Mouse (Mus musculus): ENCODE measurements around the gene Lrrc55.

DNA sequence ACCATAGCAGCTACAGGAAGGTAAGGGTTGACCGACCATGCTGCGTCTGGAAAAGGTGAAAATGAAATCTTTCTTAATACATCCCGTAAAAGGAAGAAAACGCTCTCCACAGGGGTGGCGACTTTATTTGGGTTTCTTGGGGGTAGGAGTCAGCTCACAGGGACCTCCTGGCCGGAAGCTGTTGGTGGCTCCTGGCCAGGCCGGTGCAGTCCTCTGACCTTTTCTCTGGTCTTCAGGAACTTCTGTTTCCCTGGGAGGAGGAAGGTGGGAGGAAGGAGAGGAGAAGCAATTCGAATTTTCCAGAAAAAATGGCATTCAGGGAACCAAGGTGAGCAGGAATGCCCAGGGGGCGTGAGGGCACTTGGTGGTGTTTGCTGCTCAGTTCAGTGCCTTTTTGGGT, 41.7 kb downstream of the Lrrc55 start:
- TF ChIP-seq CTCF (IDR thresholded peaks at IDR 0.05) (no peak), EP300 (IDR thresholded peaks at IDR 0.05) (no peak)

Data from lung, postnatal 0 days (tissue).